8 mouse cellular contexts compared by ENCODE assay signal in the genomic region with DNA sequence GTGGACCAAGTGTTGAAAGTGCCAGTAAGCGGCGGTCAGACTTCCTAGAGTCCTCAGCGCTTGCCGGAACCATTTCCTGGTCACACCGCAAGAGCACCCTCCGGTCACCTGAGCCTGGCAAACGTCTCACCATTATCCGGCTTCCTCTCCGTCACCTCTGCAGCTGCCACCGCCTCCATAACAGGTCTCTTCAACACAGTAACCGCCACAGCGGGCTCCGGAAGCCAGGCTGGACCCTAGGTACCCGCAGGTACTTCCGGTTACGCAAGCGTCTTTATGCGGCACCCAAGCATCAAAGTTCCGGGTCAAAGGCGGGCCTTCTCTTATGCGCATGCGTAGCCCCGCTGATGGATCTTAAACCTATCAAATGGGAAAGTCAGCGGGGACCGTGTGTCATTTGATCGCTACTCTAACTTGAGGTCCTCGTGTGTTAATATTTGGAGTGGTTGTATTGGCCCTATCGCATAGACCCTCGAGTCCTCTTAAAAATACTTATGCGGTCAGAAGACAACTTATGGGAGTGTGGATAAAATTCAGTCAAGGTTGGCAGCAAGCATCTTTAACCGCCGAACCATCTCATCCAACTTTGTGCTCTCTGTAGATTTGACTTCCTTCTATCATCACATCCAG. TPM values are rescaled to one million over a fixed set of nuclear protein-coding genes. Genes with fewer than 3 reads are reported as not detected.
DNase-seq lines count a peak whose midpoint lies in the region; ATAC-seq lines count a peak whose summit lies in the region.

Gene Ccdc97 (minus strand): TSS at position 301 of the 630 bp plus-strand sequence.

- H3K4me1 ChIP-seq in hindbrain, embryonic 16.5 days (ENCODE audit: control insufficient read depth, insufficient read depth, low read depth, low read length) = peaks cover 18% of the 10 kb centered on the region

- WGBS in hindbrain, embryonic 16.5 days = 5% methylated on average over 32 of the region's 32 CpGs
- WGBS in macrophage (ENCODE audit: missing documents) = 0% methylated on average over 32 of the region's 32 CpGs

- peak; percentile 90 for ATAC-seq in hindbrain, embryonic 16.5 days

- peak within 1 kb of the TSS; percentile 68 for H3K9ac ChIP-seq in hindbrain, embryonic 16.5 days (ENCODE audit: low read depth, low read length)

- peak within 1 kb of the TSS; percentile 62 for H3K4me3 ChIP-seq in hindbrain, embryonic 16.5 days (ENCODE audit: low read length)
- peak within 1 kb of the TSS; percentile 86 for H3K4me3 ChIP-seq in macrophage (ENCODE audit: inconsistent target)

- peaks cover 36% of the 10 kb centered on the region for H3K36me3 ChIP-seq in hindbrain, embryonic 16.5 days (ENCODE audit: control insufficient read depth, insufficient read depth, low read length)
- H3K36me3 ChIP-seq in macrophage (ENCODE audit: inconsistent target) = peaks cover 31% of the 10 kb centered on the region

- peak within 1 kb of the TSS; percentile 68 for H3K27ac ChIP-seq in hindbrain, embryonic 16.5 days (ENCODE audit: low read depth, low read length)
- H3K27ac ChIP-seq in macrophage = peak within 1 kb of the TSS; percentile 90

- H3K27me3 ChIP-seq in hindbrain, embryonic 16.5 days (replicated peaks; ENCODE audit: control insufficient read depth, insufficient read depth, low read length) = no peaks in the 10 kb centered on the region

- H3K9me3 ChIP-seq in hindbrain, embryonic 16.5 days (ENCODE audit: control insufficient read depth, low read length) = no peaks in the 10 kb centered on the region

- H3K79me2 ChIP-seq in macrophage (ENCODE audit: inconsistent target) = peaks cover 45% of the 10 kb centered on the region

- H3K4me2 ChIP-seq in hindbrain, embryonic 16.5 days (ENCODE audit: low read length) = peak within 1 kb of the TSS; percentile 81

- peak; percentile 78 for DNase-seq in WW6 (ENCODE audit: low read depth, low spot score)
- DNase-seq in cerebellum, postnatal 4 days (ENCODE audit: low spot score in 2 of 2) = peak; percentile 73 to 88
- peak; percentile 95 for DNase-seq in gastrocnemius, adult 18-20 months (ENCODE audit: low spot score)
- peak; percentile 92 to 95 for DNase-seq in left cerebral cortex, adult 18-20 months (ENCODE audit: low spot score in 2 of 2)
- peak; percentile 96 for DNase-seq in right cerebral cortex, adult 18-20 months
- DNase-seq in urinary bladder, postnatal 10 days (ENCODE audit: low spot score) = peak; percentile 73

RNA-seq across cellular contexts. Expression of gene Ccdc97, which starts in this region (rescaled TPM):
- total RNA-seq in gastrocnemius, adult 18-20 months (2021) = 10 to 100 TPM; 42.1 to 43.5 TPM
- 29.3 and 40.1 TPM in 2 replicates for polyA plus RNA-seq in hindbrain, embryonic 16.5 days (2015; fragmentation: Nextera tagmentation; extraction: Ambion mirVana)
- 10 to 100 TPM; 59.8 to 61.4 TPM for total RNA-seq in left cerebral cortex, adult 18-20 months (2021)
- 100 to 1,000 TPM in 1 of 26 experiments, 10 to 100 TPM in 25; 24.7 to 122 (median 61.4) TPM for total RNA-seq in macrophage (2018; cell fraction: chromatin; rRNA removed)
- total RNA-seq in macrophage (2018; cell fraction: cytosol; rRNA removed) = 10 to 100 TPM; 20.2 to 48.3 (median 37.1) TPM
- total RNA-seq in macrophage (2018; cell fraction: nucleus; rRNA removed) = 10 to 100 TPM; 25.6 to 91.8 (median 48.4) TPM
- polyA plus RNA-seq in macrophage (2018) = 21.9 to 33.1 TPM (median 32.9 TPM) in 3 replicates

Comparison
In these comparisons a context has a peak if more than half of its experiments do, and no peak if none do; other contexts are left out.
1. Peak in every context shown above with its lines: DNase-seq, ATAC-seq, H3K4me3 ChIP-seq and H3K27ac ChIP-seq.